Mouse (Mus musculus): ENCODE data around the gene Qser1.

DNA sequence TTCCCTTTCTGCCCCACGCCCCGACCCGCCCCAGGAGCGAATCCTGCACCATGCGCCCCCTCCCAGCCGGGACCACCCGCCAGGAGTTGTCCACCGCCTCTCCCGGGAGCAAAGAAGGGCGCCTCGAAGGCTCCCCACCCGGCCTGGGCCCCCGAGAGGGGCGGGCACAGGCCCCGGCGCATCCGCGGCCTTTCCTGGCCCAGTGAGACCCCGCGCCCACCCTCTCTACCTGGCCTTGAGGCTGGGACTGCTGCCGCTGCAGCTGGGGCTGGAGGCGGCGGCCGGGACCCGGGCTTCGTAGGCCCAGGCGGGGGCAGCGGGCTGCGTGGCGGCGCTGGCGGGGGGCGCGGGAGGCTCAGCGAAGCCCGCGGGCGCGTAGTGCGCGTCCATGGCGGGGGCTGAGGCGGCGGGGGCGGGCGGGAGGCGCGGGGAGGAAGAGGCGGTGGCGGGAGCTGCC lies at the start of gene Qser1:
- TF ChIP-seq CTCF (IDR thresholded peaks at IDR 0.05; ENCODE audit: borderline replicate concordance, control insufficient read depth, extremely low read depth, insufficient read depth, low read length, poor library complexity) (no peak), POLR2A (IDR thresholded peaks at IDR 0.05; ENCODE audit: control insufficient read depth, extremely low read depth, insufficient read depth, low read length, poor library complexity) (no peak)
